Mouse (Mus musculus): ENCODE data around the gene Aldh6a1.

The Aldh6a1 gene

GRCm38 (mm10) chr12:84408819-84409507 is 41.8 kb downstream of the Aldh6a1 start, which contains the start of the genes Entpd5 and Bbof1:
Gene Entpd5 (minus strand): TSS chr12:84409029.
Gene Bbof1 (plus strand): TSS chr12:84409071.
- DNase-seq, result peak; percentile 94

- no peak for DNase-seq
These were observed 42.7 kb downstream of the Aldh6a1 start for GRCm38 (mm10) chr12:84407874-84408818.

GRCm38 (mm10) chr12:84407259-84407658 is 43.5 kb downstream of the Aldh6a1 start:
- DNase-seq, result no peak

GRCm38 (mm10) chr12:84404541-84404940 is 46.3 kb downstream of the Aldh6a1 start:
- DNase-seq, result no peak

- peak; percentile 42 for DNase-seq
These were observed 47.9 kb downstream of the Aldh6a1 start for GRCm38 (mm10) chr12:84402923-84403322.

- peak; percentile 63 for DNase-seq
These were observed 50.2 kb downstream of the Aldh6a1 start for GRCm38 (mm10) chr12:84400653-84401052.

- no peak for DNase-seq
These were observed 50.7 kb downstream of the Aldh6a1 start for GRCm38 (mm10) chr12:84400068-84400467.

- peak; percentile 51 for DNase-seq
These were observed 51.1 kb downstream of the Aldh6a1 start for GRCm38 (mm10) chr12:84399663-84400062.

GRCm38 (mm10) chr12:84399135-84399534 is 51.7 kb downstream of the Aldh6a1 start:
- DNase-seq, result no peak

- DNase-seq, result no peak
These were observed 52.2 kb downstream of the Aldh6a1 start for GRCm38 (mm10) chr12:84398629-84399028.

- no peak for DNase-seq
These were observed 53.1 kb downstream of the Aldh6a1 start for GRCm38 (mm10) chr12:84397685-84398084.

GRCm38 (mm10) chr12:84396947-84397679 is 53.7 kb downstream of the Aldh6a1 start:
- DNase-seq, result no peak

- no peak for DNase-seq
These were observed 57.0 kb downstream of the Aldh6a1 start for GRCm38 (mm10) chr12:84393847-84394246.

- DNase-seq, result no peak
These were observed 58.1 kb downstream of the Aldh6a1 start for GRCm38 (mm10) chr12:84392681-84393080.

- no peak for DNase-seq
These were observed 60.5 kb downstream of the Aldh6a1 start for GRCm38 (mm10) chr12:84390336-84390735.

- DNase-seq, result no peak
These were observed 61.9 kb downstream of the Aldh6a1 start for GRCm38 (mm10) chr12:84388774-84389400.

GRCm38 (mm10) chr12:84388097-84388496 is 62.7 kb downstream of the Aldh6a1 start:
- no peak for DNase-seq

GRCm38 (mm10) chr12:84385408-84385807 is 65.4 kb downstream of the Aldh6a1 start:
- DNase-seq, result no peak

GRCm38 (mm10) chr12:84384644-84385081 is 66.1 kb downstream of the Aldh6a1 start:
- DNase-seq, result peak; percentile 82

GRCm38 (mm10) chr12:84382369-84382768 is 68.4 kb downstream of the Aldh6a1 start:
- DNase-seq, result no peak

All from kidney, postnatal 14 days (tissue).